Mouse (Mus musculus): ENCODE results near the gene Cks1brt.
"Not testable (repeated sequence)": the region's sequence is repeated elsewhere in the genome, so short reads cannot be mapped to it uniquely, and the experiment has no call there.

The Cks1brt gene

DNA sequence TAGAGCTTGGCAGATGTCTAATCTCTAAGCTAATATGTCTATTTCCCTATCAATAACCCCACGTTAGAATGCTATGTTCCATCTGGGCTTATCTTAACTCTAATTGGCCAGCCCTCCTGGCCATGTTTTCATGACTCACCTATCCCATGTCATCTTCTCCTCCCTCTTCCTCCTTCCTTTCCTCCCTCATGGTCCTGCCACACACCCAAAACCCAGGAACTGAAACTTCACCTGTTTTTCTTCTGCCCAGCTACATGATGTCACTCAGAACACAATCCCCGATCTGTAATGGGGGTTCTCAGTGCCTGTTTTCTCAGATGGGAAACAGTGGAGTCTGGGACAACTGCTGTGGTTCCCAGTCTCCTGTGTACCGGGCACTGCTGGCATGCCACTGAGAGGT is at the start of gene Cks1brt:
Gene Cks1brt, plus strand, starts transcription at position 301 of the 400 bp plus-strand sequence.
- in situ Hi-C loops (cut with MboI, MseI): no loop called here

- in situ Hi-C loops (cut with MboI, MseI): no loop called here
Observed at GRCm38 (mm10) chr8:85113241-85113640, 38.5 kb upstream of the Cks1brt start.

DNA sequence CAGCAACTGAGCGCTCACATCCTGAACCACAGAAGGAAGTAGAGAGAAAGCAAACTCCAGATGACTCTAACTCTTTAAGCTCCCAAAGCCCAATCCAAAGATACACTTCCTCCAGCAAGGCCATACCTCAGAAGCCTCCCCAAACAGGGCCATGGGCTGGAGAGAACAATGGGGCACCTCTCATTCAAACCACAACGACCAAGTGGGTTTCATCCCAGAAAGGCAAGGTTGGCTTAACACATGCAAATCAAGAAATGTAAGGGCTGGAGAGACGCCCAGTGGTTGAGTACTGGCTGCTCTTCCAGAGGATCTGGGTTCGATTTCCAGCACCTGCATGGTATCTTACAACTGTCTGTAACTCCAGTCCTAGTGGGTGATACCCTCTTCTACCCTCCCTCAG is 36.2 kb upstream of the Cks1brt start:
- in situ Hi-C loops (cut with MboI, MseI): no loop called here

DNA sequence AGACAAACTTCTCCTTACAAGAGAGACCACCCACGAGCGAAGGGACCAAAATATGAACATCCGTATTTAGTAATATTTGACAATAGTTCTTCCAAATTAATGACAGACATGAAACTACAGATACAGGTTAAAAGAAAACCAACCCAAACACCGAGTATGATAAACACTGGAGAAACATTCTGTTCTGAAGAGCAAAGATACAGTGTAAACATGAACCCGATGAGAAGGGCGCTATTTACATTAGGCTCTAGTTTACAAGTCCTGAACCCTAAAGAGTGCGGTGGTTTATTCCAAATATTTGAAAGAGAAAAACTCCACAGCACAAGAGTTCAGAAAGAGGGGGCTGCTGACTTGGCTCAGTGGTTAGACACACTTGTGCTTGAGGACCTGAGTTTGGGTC is 34.7 kb upstream of the Cks1brt start:
- in situ Hi-C loops (cut with MboI, MseI): no loop called here

DNA sequence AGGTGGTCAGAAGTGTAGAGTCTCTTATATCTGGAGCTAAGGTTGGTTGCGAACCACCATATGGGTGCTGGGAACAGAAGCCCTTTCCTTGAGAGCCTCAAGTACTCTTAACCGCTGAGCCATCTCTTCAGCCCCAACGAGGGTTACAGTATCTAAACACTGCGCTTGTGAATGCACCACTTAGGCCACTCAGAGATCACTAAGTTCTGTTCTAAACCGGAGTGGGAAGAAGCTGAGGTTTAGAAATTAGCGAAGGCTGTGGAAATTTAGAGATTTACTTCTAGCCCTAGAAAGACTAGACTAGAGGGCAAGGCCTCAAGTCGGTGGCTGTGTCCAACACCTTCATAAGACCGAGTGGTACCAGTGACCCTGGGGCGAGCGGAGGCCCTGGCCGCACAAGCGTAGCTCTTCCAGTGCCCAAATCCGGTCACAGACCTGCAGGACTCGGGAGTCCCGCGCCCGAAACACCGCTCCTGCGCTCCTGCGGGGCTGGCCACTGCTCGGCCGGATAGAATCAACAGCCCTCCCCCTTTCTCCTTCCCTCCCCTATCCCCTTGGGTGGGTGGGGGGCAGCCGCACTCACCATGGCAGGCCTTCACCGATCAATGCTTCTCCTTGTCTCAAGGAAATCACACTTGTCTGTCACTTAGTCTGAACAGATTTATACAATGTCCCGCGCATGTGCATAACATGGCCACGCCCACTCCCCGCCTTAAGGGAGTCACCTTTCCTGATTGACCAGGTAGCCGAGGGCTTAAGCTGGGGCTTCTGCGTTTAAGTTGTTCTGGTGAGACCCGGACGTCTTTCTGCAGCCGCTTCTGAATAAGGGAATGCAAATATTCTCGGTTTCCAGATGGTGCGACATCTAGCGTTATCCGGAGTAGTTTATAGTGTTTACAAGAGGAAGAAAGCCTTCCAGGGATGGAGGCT is 32.4 kb upstream of the Cks1brt start:
- in situ Hi-C loops (cut with MboI, MseI): no loop called here

DNA sequence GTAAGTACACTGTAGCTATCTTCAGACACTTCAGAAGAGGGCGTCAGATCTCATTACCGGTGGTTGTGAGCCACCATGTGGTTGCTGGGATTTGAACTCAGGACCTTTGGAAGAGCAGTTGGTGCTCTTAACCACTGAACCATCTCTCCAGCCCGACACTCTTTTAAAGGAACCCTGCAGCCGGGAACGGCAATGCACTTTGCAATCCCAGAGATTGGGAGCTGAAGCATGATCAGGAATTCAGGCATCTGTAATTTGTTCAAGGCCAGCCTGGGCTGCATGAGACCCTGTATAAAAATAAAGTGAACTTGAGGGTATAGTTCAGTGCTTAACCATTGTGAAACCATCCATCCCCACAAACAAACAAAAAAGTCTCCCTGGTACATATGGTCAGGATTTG is 31.5 kb upstream of the Cks1brt start:
- in situ Hi-C loops (cut with MboI, MseI): not testable (repeated sequence)

DNA sequence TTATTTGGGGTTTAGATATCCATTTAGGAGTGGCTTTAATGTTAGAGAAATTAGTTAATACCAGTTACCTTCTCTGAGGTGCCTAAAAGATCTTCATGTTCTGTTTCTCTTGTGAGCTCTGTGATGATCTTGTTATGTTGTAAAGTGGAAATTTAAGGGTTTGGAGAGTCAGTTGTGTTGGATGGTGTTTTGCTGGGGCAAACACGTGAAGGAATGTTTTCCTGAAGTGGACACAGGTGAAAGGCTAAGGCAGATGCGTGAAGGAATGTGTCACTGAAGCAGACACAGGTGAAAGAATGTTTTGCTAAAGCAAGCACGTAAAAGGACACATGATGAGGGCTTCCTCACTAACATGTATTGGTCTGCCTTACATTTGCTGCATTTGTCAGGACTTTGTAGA is 28.7 kb upstream of the Cks1brt start, which contains the start of gene Zfp791:
Gene Zfp791, minus strand, starts transcription at position 101 of the 400 bp plus-strand sequence.
- in situ Hi-C loops (cut with MboI, MseI): no loop called here

DNA sequence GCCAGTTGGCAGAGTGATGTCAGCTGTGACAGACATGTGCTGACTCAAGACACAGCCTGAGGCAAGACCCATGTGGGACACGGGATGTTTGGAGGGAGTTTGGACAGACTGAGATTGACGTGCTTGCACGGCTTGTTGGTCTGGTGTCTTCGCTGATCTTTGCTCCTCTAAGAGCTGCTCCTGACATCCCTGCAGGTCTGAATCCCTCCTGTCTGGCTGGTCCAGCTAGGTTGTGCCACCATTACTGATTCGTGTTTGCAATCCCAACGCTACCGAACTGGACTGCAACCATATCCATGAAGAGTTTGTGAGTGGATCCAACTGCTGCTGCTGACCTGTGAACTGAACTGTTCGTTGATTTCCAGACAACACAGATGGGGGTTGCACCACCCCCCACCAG is 28.0 kb upstream of the Cks1brt start:
- in situ Hi-C loops (cut with MboI, MseI): no loop called here

- in situ Hi-C loops (cut with MboI, MseI): no loop called here
Observed at GRCm38 (mm10) chr8:85132335-85132734, 19.4 kb upstream of the Cks1brt start.

- in situ Hi-C loops (cut with MboI, MseI): not testable (repeated sequence)
Observed at GRCm38 (mm10) chr8:85135690-85136089, 16.0 kb upstream of the Cks1brt start.

DNA sequence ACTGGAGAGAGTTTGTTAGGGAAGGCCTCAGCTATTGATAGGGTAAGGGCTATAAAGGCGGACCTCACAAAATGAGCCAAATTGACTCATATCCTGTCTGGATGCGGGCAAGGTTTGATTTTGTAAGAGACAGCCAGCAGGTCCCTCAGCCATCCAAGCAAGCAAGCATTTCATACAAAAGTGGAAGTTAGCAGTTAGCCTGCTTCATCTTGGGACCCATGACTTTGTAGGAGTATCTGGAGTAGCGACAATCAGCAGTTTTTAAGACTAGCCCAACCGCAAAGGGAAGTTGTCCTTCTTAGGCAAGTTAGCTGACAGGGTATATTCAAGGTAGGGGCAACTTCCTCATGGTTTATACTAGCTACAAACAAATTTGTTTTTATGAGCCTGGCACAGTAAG is 9.2 kb upstream of the Cks1brt start:
- in situ Hi-C loops (cut with MboI, MseI): no loop called here

- in situ Hi-C loops (cut with MboI, MseI): no loop called here
Observed at GRCm38 (mm10) chr8:85171291-85171690, 19.6 kb downstream of the Cks1brt start.

- in situ Hi-C loops (cut with MboI, MseI): no loop called here
Observed at GRCm38 (mm10) chr8:85175892-85176291, 24.2 kb downstream of the Cks1brt start.

DNA sequence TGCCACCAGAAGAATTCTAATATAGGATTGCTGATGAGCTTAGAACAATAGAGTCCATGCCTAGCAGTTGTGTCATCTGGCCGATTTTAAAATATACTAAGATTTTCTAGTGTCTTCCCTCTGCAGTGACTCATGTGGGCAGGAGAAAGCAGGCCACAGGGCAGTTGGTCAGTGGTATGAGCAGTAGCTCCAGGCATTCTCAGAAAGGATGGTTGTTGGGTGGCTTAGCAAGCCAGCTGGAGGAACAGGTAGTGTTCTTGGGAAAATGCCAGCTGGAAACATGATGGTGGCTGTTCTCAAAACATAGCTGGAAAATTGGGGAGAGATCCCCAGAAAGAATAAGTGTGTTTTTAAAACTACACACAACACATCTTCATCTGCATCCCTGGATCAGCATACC is 40.6 kb downstream of the Cks1brt start:
- in situ Hi-C loops (cut with MboI, MseI): no loop called here

GRCm38 (mm10) chr8:85220220-85220619 is 68.5 kb downstream of the Cks1brt start:
- in situ Hi-C loops (cut with MboI, MseI): no loop called here

DNA sequence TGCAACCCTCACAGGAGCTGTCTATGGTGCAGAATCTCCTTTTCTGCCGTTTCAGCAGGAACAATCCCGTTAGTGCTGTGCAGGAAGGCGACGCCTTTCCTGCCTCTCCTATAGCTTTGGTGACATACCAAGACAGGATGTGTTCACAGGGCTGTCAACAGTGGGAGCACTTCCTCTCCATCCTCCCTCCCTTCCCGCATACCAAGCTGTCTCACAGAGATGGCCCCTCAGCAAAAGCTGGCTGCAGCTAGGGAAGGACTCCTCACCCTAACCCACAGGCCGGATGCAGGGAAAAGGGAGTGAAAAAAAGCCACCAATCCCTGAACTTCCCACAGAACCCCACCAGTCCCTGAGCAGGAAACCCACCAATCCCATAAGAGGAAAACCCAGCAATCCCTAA is 69.3 kb downstream of the Cks1brt start:
- in situ Hi-C loops (cut with MboI, MseI): no loop called here

All from T-helper 1 cell (primary cell).